Mouse (Mus musculus) c-Kit-positive CD71-negative TER-119-negative erythroid progenitor cells, embryonic 14.5 days (primary cell): ENCODE measurements at regions not wholly inside any gene's neighbourhood (a gene's known extent, or its start where the extent isn't known, plus 50 kb on each side); places are given as distances from the start of the nearest gene placed in this dataset.

Experiments used
- DNase-seq: peaks from one replicate; pipeline ENCODE4 v3.0.0-alpha.2; 2013; ENCODE audit warnings: low read depth

DNA sequence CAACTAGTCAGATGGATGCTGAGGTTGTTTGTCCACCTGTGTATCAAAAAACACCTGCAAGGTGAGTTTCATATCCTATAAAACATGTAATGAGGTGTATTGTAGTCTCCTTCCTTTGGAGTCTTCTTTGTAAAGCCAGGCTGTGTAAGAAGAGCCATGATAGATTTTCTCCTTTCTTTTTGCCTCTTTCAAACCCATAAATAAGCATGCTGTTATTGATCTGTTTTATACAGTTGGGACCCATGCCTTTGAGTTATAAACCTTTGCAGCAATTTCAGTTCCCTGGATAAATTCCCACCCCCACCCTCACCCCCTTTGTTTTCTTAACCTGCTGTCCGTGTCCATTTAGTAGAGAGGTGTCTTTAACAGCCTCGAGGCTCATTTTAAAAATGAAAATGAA, 131.0 kb upstream of the Rgs17 start:
- DNase-seq, result no peak

DNA sequence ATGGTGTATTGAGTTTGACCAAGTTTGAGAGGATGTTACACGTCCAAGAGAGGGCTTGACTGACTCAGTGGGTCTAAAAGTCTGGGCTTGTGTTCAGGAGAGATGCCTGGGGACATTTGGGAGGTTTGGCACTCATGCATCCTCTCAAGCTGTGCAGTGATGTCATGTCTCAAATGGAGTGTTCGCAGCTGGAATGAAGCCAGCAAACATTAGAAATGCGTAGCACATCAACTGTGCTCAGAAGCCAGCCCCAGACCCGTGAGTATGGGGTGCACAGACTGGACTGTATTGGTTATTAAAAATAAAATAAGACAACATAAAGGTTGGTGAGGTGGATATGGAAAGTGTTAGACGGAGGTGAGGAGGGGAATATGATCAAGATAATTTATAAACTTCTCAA, 121.2 kb upstream of the Rgs17 start:
- no peak for DNase-seq

GRCm38 (mm10) chr10:6039771-6040170, 117.6 kb upstream of the Rgs17 start:
- DNase-seq, result no peak

DNA sequence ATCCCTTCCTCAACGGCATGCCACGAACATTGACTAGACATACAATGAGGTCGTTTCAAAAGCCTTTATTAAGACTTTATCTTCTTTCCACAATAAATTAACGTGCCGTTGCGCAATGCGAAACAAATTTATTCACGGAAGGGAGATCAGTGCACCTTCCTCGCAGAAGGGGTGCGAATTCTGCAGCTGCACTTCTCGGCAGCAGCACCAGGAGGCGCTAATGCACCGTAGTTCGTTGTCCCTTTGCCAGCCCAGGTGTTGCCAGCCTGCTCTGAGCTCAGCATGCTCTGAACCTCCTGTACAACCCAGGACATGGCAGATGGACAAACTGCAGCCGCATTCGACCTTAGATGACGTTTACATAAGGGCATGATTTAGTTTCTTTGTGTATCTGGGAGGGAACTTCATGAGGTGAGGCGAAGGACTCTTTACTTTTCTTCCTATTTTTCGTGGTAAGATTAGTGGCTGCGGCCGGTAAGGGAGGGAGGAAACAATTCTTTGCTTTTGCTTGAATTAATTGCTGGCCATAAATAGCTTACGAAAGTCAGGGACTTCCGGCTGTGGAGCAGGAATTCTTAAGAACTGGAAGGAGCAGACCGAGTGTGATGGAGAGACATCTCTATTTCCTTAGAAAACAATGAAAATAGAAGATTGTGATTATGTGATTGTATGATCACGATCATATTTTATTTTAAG, 113.7 kb upstream of the Rgs17 start:
- DNase-seq, result peak; percentile 13

GRCm38 (mm10) chr10:6032469-6032868, 110.3 kb upstream of the Rgs17 start:
- DNase-seq, result no peak

GRCm38 (mm10) chr10:6027551-6027950, 105.4 kb upstream of the Rgs17 start:
- no peak for DNase-seq

- DNase-seq, result no peak
Measured at GRCm38 (mm10) chr10:6026317-6026716, 104.1 kb upstream of the Rgs17 start.

DNA sequence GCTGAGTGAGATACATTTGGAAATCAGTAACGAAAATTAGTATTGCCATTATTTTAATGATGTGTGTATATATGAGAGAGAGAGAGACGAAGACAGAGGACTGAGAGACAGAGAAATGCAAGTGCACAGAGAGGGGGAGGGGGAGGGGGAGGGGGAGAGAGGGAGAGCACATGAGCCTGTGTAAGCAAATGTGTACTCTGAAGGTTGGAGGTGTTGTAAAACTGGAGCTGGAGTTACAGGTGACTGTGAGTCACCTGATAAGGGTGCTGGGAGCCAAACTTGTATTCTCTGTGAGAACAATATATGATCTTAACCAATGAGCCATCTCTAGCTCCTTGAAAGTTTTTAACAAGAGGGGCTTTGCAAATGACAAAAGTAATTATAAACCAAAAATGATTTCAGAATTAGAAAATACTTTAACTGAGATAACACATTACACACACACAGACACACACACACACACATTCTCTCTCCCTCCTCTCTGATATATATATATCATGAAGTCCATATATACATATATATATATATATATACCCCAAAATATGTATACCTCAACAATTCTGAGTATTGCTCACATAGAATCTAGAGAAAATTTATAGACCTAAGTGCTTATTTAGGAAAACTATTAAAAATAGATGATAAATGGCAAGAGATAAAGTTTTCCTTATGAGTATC, 100.5 kb upstream of the Rgs17 start:
- no peak for DNase-seq

DNA sequence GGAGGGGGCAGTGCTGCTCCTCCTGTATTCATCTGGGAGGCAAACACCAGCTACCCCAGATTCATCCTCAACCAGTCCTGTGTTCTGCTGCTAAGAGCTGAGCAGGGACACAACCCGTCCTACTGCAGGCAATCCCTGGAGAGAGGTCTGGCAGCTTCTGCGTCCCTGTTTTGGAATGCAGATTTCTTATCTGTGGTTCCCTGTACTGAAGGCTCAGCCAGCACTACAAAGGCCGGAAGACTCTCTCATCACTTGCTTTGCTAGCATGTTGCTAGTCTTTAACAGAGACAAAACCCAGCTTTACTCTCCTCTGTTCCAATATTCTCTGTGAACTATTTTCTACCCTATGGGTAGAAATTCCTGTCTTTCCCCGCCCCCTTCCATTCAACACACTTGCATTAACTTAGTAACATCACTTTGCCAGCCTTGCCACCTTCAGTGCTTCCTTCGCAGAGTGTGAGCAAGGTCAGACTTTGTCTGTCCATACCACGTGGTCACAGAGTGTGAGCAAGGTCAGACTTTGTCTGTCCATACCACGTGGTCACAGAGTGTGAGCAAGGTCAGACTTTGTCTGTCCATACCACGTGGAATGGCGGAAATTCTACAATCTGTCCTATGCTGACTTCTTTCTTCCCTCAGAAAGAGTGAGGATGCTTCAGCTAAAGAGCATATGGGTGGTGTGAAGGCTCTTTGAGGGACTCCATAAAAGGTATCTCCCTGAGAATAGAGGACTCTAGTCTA, 98.9 kb upstream of the Rgs17 start:
- DNase-seq, result no peak

- DNase-seq, result no peak
Measured at GRCm38 (mm10) chr10:6013743-6014142, 91.5 kb upstream of the Rgs17 start.

DNA sequence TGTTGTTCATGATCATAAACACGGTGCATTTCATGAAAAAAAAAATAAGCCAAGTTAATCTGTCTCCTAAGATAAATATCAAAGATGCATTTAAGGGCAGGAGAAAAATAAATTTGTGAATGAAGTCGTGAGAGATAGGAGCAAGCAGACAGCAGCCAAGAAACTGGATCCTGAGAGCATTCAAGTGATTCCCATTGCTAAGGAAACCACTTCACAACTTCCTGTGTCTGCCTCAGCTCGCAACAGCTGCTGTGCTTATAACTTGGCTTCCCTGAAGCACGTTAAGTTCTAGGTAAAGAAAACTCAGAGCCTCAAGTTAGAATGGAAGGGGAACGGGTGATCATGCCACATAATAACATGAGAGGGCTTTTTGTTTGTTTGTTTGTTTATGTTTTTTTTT, 89.3 kb upstream of the Rgs17 start:
- no peak for DNase-seq

DNA sequence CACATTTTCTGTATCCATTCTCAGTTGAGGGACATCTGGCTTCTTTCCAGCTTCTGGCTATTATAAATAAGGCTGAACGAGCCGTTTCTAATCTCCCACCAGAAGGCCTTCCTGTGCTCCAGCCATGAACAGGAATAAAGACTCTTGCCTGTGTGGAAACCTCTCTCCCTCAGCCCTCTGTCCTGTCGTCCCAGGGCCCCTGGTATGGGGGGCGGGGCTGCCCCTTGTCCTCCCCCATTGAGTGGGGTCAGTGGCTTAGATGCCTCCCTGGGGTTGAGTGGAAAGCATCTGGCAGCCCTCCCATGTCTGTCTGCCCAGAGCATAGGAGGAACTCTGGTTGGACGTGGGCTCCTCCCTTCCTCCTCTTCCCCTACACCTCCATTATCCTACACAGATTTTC, 88.8 kb upstream of the Rgs17 start:
- DNase-seq, result no peak

DNA sequence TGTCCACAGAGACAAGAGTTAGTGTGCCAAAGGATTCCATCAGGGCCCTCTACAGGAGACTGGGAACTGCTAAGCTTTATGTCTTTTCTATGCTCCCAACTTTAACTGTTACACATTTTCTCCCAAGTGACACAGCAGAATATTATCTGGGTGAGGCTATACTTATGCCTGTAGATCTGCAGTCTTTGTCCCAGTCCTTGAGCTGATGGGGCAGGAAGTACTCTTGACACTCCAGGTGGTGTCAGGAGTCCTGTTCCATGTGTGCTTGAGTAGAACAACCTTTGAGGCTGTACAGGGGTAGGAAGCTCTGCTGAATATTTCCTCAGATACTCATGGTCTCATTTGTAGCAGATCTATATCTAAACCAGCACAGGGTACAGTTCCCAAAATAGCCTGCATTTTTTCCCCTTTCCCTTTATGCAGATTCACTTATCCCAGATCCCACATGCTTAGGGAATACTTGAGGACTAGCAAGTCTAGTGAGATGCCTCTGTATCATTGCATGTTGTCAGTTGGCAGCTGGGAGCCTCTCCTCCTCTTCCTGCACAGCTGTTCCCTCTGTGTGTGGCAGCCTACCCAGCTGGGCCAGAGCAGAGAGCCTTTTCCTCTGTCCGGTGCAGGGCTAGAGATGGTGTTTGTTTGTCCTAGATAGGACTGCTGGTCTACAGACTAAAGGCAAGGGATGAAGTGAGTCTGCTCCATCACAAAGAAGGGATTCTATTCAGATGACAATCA, 85.2 kb upstream of the Rgs17 start:
- no peak for DNase-seq

DNA sequence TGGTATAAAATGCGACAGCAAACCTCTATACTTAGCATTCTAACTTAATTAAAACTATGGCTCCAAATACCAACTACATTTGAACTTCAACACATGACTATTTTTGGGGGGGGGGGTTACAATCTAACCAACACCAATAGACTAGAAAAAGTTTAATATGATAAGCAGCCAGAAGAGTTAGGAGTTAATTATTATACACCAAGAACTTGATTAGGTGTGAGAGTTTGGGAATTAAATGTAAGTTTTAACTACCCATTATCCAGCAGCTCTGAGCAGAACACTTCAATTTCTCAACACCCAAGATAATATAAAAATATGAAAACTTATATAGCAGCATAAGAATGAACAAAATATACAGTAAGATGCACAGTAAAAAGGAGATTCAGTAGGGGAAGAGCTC, 59.2 kb upstream of the Rgs17 start:
- no peak for DNase-seq

GRCm38 (mm10) chr10:5978534-5978933, 56.3 kb upstream of the Rgs17 start:
- no peak for DNase-seq
